Mouse (Mus musculus): ENCODE measurements around the gene Mri1. TPM values are rescaled to one million over a fixed set of nuclear protein-coding genes. Genes with fewer than 3 reads are reported as not detected.

The Mri1 gene
- polyA plus RNA-seq, 1 experiment, result 32.9 TPM

GRCm38 (mm10) chr8:84235746-84236409, 21.2 kb downstream of the Mri1 start:
- WGBS, result under 1% methylated on average over 10 of the region's 10 CpGs
- H3K4me1 ChIP-seq (ENCODE audit: control insufficient read depth, insufficient read depth, low read length), result peaks cover 6% of the 10 kb centered on the region; the same call in 1 of the 2 replicates
- no peak overlapping the region for H3K27ac ChIP-seq (ENCODE audit: insufficient read depth, low read length)
- TF ChIP-seq CTCF (IDR thresholded peaks at IDR 0.05; ENCODE audit: borderline replicate concordance, insufficient read depth, low read depth, low read length) (no peak), POLR2A (IDR thresholded peaks at IDR 0.05; ENCODE audit: borderline replicate concordance, insufficient read depth, low read length) (no peak)
- DNase-seq, result peak; percentile 39 to 43
- H3K4me3 ChIP-seq (replicated peaks; ENCODE audit: insufficient read depth, low read depth, low read length), result peak overlapping the region; percentile 96
- H3K27me3 ChIP-seq (ENCODE audit: control insufficient read depth, insufficient read depth, low read length), result no peaks in the 10 kb centered on the region

GRCm38 (mm10) chr8:84233055-84233454, 24.1 kb downstream of the Mri1 start:
- no peak for DNase-seq
- WGBS, result 80% methylated on average over 2 of the region's 2 CpGs

GRCm38 (mm10) chr8:84230735-84231134, 26.4 kb downstream of the Mri1 start:
- no peak for DNase-seq
- 67% methylated on average over 17 of the region's 17 CpGs for WGBS
- TF ChIP-seq CTCF (IDR thresholded peaks at IDR 0.05; ENCODE audit: borderline replicate concordance, insufficient read depth, low read depth, low read length) (0 out of 2 replicates have a peak, but pooled peaks have one; percentile 28), POLR2A (IDR thresholded peaks at IDR 0.05; ENCODE audit: borderline replicate concordance, insufficient read depth, low read length) (no peak)
- no peak overlapping the region for H3K4me3 ChIP-seq (replicated peaks; ENCODE audit: insufficient read depth, low read depth, low read length)
- H3K4me1 ChIP-seq (ENCODE audit: control insufficient read depth, insufficient read depth, low read length), result peaks cover 5% of the 10 kb centered on the region; the same call in 1 of the 2 replicates
- no peak overlapping the region for H3K27ac ChIP-seq (ENCODE audit: insufficient read depth, low read length)
- H3K27me3 ChIP-seq (ENCODE audit: control insufficient read depth, insufficient read depth, low read length), result no peaks in the 10 kb centered on the region

More at GRCm38 (mm10) chr8:84233055-84233454, 24.1 kb downstream of the Mri1 start:
- Histone ChIP-seq H3K27ac (ENCODE audit: insufficient read depth, low read length) (no peak overlapping the region), H3K4me1 (ENCODE audit: control insufficient read depth, insufficient read depth, low read length) (peaks cover 6% of the 10 kb centered on the region; the same call in 1 of the 2 replicates), H3K4me3 (replicated peaks; ENCODE audit: insufficient read depth, low read depth, low read length) (no peak overlapping the region), H3K27me3 (ENCODE audit: control insufficient read depth, insufficient read depth, low read length) (no peaks in the 10 kb centered on the region)
- TF ChIP-seq CTCF (IDR thresholded peaks at IDR 0.05; ENCODE audit: borderline replicate concordance, insufficient read depth, low read depth, low read length) (no peak), POLR2A (IDR thresholded peaks at IDR 0.05; ENCODE audit: borderline replicate concordance, insufficient read depth, low read length) (no peak)

GRCm38 (mm10) chr8:84223322-84224029, 33.6 kb downstream of the Mri1 start:
- no peaks in the 10 kb centered on the region; the same call in 1 of the 2 replicates for H3K4me1 ChIP-seq (ENCODE audit: control insufficient read depth, insufficient read depth, low read length)
- H3K4me3 ChIP-seq (replicated peaks; ENCODE audit: insufficient read depth, low read depth, low read length), result no peak overlapping the region
- WGBS, result 78% methylated on average over 21 of the region's 21 CpGs
- no peak overlapping the region for H3K27ac ChIP-seq (ENCODE audit: insufficient read depth, low read length)
- TF ChIP-seq CTCF (IDR thresholded peaks at IDR 0.05; ENCODE audit: borderline replicate concordance, insufficient read depth, low read depth, low read length) (no peak), POLR2A (IDR thresholded peaks at IDR 0.05; ENCODE audit: borderline replicate concordance, insufficient read depth, low read length) (no peak)
- no peak for DNase-seq
- H3K27me3 ChIP-seq (ENCODE audit: control insufficient read depth, insufficient read depth, low read length), result no peaks in the 10 kb centered on the region

GRCm38 (mm10) chr8:84222566-84223165, 34.5 kb downstream of the Mri1 start:
- Histone ChIP-seq H3K4me1 (ENCODE audit: control insufficient read depth, insufficient read depth, low read length) (no peaks in the 10 kb centered on the region; the same call in 1 of the 2 replicates), H3K4me3 (replicated peaks; ENCODE audit: insufficient read depth, low read depth, low read length) (no peak overlapping the region), H3K27me3 (ENCODE audit: control insufficient read depth, insufficient read depth, low read length) (no peaks in the 10 kb centered on the region), H3K27ac (ENCODE audit: insufficient read depth, low read length) (no peak overlapping the region)
- no peak for TF ChIP-seq CTCF (IDR thresholded peaks at IDR 0.05; ENCODE audit: borderline replicate concordance, insufficient read depth, low read depth, low read length)
- TF ChIP-seq POLR2A (IDR thresholded peaks at IDR 0.05; ENCODE audit: borderline replicate concordance, insufficient read depth, low read length), result no peak
- 95% methylated on average over 9 of the region's 9 CpGs for WGBS
- DNase-seq, result no peak

- Histone ChIP-seq H3K27me3 (ENCODE audit: control insufficient read depth, insufficient read depth, low read length) (no peaks in the 10 kb centered on the region), H3K4me3 (replicated peaks; ENCODE audit: insufficient read depth, low read depth, low read length) (no peak overlapping the region)
- no peak for DNase-seq
These were observed 37.0 kb downstream of the Mri1 start for GRCm38 (mm10) chr8:84220105-84220504.

GRCm38 (mm10) chr8:84218143-84218542, 39.0 kb downstream of the Mri1 start:
- Histone ChIP-seq H3K4me3 (replicated peaks; ENCODE audit: insufficient read depth, low read depth, low read length) (no peak overlapping the region), H3K27ac (ENCODE audit: insufficient read depth, low read length) (no peak overlapping the region), H3K4me1 (ENCODE audit: control insufficient read depth, insufficient read depth, low read length) (no peaks in the 10 kb centered on the region; the same call in 1 of the 2 replicates), H3K27me3 (ENCODE audit: control insufficient read depth, insufficient read depth, low read length) (no peaks in the 10 kb centered on the region)
- TF ChIP-seq CTCF (IDR thresholded peaks at IDR 0.05; ENCODE audit: borderline replicate concordance, insufficient read depth, low read depth, low read length) (no peak), POLR2A (IDR thresholded peaks at IDR 0.05; ENCODE audit: borderline replicate concordance, insufficient read depth, low read length) (no peak)
- 94% methylated on average over 5 of the region's 5 CpGs for WGBS
- DNase-seq, result no peak

More at GRCm38 (mm10) chr8:84220105-84220504, 37.0 kb downstream of the Mri1 start:
- TF ChIP-seq POLR2A (IDR thresholded peaks at IDR 0.05; ENCODE audit: borderline replicate concordance, insufficient read depth, low read length) (no peak), CTCF (IDR thresholded peaks at IDR 0.05; ENCODE audit: borderline replicate concordance, insufficient read depth, low read depth, low read length) (no peak)
- 80% methylated on average over 7 of the region's 7 CpGs for WGBS
- Histone ChIP-seq H3K4me1 (ENCODE audit: control insufficient read depth, insufficient read depth, low read length) (no peaks in the 10 kb centered on the region; the same call in 1 of the 2 replicates), H3K27ac (ENCODE audit: insufficient read depth, low read length) (no peak overlapping the region)
